Mouse (Mus musculus): Measurements from ENCODE around the gene Zkscan14. TPM values are rescaled to one million over a fixed set of nuclear protein-coding genes. Genes with fewer than 3 reads are reported as not detected.

Gene Zkscan14
- total RNA-seq, 2 experiments from 2014 or later = 6.6 to 7.0 TPM

DNA sequence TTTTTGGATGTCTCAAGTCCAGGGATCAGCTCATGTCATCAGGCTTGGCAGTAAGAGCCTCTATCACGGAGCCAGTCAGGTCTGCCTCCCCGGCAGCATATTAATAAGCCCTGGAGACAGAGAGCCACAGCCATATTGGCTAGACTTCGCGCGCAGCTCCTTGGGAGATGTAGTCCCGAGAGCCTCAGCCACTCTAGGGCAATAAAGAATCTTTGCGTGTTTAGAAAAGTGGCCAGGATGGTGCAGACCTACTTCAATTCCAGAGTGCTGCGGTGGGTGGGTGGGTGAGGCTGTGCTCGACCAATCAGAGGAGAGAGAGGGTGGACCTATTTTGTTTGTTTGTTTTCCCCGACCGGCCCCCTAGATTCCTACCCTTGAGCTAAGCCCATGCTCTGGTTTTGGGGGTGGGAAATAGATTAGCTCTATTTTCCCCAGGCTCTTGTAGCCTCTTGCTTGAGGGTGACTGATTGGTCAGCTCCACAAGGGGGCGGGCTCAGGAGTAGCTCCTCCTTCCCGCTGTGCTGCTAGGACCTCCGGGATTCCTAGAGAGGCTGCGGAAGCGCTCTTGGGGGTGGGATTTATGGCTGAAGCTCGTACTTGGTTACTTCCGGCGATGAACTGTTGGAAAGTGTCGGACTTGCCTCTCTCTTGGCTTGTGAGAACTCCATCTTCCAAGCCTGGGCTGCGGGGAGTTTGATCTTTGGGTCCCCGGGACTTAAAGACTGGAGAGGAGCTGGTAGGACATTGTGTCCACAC lies 2.4 kb upstream of the Zkscan14 start, which contains the start of gene Zkscan5:
Zkscan5 (plus strand) TSS at position 627 of the 756 bp plus-strand sequence.
- intact Hi-C loops (cut with DNase I) = loop anchor here (2.0 kb wide), 1 partner anchor 27 kb away; the partner anchor contains the start of gene Zfp655
- DNase-seq = peak; percentile 99

DNA sequence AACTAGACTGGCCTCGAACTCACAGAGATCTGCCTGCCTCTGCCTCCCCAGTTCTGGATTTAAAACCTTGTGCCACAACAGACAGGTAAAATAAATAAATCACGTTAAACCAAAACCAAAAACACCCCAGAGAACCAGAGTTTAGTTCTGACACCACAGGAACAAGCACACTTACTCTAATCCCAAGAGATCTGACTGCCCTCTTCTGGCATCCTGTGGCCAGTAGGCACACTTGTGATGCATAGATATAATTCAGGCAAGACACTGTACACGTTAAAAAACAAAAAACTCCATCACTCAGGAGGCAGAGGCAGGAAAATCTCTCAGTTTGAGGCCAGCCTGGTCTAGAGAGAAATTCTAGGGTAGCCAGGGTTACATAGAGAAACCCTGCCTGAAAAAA lies 778 bp upstream of the Zkscan14 start:
- DNase-seq = no peak
- intact Hi-C loops (cut with DNase I) = no loop called here

DNA sequence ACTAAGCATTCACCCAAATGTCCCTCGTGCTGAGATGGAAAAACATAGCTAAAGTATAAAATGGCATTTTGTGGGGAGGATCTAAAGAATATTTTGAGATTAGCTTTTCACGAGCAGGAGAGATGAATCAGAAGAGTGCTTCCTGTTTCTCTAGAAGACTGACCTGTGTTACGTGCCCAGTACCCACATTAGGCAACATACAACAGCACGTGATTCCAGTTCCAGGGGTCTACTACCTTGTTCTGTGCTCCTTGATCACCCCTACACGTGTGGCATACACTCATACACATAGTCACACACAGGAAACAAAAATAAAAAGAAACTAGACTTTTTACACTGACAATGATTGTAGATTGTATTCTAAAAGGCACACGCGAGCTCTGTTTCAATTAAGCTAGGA lies 1.3 kb downstream of the Zkscan14 start:
- DNase-seq = no peak
- intact Hi-C loops (cut with DNase I) = no loop called here

DNA sequence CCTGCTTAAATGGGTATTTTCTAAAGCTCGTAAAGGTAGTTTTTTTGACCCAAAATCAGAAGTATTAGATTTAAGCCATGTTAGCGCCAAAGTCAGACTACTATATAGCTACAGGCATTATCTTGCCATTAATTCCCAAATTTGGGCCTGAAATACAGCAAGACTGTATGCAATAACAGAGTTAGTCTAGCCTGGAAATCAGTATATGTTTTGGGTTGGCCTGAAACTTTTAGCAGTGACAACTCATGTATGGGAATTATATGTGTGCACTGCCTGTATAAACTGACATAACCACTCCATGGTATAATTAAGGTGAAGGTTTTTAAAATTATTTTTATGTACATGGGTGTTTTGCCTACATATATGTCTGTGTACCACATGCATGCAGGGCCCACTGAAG lies 9.7 kb downstream of the Zkscan14 start, which contains the start of gene Atp5j2:
Atp5j2 (minus strand) TSS at position 101 of the 400 bp plus-strand sequence.
- DNase-seq = no peak
- intact Hi-C loops (cut with DNase I) = loop anchor here (2.0 kb wide), 1 partner anchor 25 kb away; the partner anchor contains the start of genes Cpsf4 and Ptcd1

DNA sequence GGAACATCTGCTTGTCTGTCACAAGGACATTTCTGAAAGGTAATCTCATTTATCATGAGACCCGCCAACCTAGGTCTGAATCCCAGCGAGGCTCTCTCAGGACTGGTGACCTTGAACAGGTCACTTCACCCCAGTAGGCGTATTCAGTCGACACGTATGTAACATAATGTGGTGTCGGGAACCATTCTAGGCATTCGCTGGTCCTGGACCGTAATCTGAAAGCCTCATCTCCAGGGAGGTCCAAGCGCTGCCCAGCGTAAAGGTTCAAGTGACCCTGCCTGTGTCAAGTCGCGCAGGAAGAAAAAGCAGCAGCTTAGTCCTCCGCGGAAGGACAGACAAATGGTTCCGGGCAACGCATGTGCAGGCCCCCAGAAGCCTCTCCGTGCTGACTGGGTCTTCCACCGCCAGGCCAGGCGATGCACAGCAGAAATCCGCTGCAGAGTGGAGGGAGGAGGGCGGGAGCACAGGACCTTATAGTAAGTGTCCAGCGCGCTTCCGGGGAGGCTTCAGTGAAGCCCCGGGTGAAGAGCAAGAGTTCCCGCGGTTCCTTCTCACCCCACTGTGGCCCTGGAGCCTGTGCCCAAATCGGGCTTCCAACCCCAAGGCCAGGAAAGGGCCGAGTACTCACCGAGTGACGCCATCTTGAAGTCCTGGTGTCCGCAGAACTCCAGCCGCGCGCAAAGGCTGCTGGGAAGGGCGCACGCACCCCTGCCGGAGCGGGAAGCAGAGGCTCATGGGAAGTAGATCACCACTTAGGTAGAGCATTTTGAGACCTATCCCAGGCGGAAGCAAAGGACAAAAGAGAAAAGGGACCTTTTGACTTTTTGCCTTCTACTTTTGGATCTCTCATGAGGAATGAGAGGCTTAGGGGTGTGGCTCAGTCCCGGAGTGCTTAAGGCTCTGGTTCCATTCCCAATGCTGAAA lies 10.5 kb downstream of the Zkscan14 start:
- peak; percentile 95 for DNase-seq
- intact Hi-C loops (cut with DNase I) = loop anchor here (2.0 kb wide), 1 partner anchor 24 kb away; the partner anchor contains the start of genes Cpsf4 and Ptcd1

DNA sequence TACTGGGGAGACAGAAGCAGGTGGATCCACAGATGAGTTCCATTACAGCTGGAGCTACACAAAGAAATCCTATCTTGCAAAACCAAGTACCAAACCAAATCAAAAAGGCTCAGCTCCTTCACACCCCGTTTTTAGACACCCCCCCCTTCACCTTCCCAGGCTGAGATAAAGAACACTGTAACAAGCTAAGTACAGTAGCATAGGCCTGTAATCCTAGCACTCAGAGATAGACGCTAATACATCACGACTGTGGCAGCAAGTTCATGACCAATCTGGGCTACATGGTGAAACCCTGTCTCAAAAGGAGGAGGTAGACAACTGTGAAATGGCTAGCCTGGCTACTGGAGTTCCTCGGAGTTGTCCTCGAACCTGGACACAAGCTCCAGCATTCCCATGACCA lies 11.3 kb downstream of the Zkscan14 start:
- DNase-seq = no peak
- intact Hi-C loops (cut with DNase I) = loop anchor here (2.0 kb wide), 1 partner anchor 24 kb away; the partner anchor contains the start of genes Cpsf4 and Ptcd1

DNA sequence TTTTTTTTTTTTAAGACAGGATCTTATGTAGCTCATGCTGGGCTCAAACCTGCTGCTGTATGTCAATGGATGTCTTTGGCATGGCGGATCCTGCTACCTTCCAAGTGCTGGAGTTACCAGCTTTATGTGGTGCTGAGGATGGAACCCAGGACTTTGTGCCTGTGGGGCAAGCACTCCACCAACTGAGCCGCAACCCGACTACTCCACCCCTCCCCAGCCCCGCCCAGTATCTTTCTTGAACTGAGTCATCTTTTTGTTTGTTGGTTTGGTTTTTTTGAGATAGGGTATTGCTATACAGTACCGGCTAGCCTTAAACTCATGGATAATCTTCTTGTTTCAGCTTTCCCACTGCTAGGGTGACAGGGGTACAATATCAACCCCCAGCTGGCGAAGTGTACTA lies 12.3 kb downstream of the Zkscan14 start:
- no peak for DNase-seq
- intact Hi-C loops (cut with DNase I) = no loop called here

DNA sequence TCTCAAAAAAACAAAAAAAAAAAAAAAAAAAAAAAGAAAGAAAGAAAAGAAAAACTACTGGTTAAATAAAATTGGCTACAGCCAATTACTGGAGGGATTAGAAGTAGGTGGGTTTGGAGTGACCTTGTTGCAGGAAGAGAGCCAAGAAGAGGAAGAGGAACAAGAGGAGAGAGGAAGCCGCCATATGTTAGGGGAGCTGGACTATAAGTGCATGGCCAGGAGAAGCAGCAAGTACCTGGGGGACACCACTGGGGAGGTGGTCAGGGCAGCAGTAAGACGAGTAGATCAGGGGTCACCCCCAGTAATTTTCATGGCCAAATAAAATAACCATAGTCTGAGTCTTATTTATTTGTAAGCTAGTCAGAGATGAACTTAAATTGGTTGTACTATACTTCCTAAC lies 16.4 kb downstream of the Zkscan14 start:
- intact Hi-C loops (cut with DNase I) = no loop called here
- no peak for DNase-seq

DNA sequence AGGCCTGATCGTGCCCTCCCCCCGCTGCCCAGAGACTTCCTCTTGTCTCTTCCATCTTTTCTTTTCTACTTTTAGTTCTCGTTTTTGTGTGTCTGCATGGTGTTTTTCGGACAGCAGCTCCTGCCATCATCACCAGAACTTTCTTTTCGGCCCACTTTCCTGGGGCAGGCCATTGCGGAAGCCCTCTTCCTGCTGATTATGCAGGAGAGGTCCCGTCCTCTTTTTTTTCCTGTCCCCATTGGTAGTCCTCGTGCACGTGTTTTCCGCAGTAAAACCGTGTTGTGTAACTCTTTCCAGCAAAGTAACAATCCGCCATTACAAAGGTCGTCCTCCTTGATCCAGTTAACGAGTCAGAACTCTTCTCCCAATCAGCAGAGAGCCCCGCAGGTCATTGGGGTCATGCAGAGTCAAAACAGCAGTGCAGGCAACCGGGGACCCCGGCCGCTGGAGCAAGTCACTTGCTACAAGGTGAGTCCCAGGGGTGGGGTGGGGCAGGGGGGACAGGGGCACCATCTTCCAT lies 23.1 kb downstream of the Zkscan14 start:
- no peak for DNase-seq
- intact Hi-C loops (cut with DNase I) = no loop called here

DNA sequence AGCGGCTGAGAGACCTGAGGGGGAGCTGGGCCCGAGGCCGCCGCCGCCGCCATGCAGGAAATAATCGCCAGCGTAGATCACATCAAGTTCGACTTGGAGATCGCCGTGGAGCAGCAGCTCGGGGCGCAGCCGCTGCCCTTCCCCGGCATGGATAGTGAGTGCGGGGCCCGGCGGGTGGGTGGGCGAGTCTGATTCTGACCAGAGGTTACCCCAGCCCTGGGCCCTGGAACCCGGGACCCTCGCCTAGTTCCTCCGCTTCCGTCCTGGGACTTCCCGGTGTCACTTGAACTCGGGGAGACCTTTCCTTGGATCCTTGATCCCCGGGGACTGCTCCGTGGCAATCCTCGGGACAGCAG lies 34.4 kb downstream of the Zkscan14 start:
- DNase-seq = no peak
- intact Hi-C loops (cut with DNase I) = loop anchor here (2.0 kb wide), 2 partner anchors 24 to 52 kb away; partner anchors contain the start of gene Arpc1b

DNA sequence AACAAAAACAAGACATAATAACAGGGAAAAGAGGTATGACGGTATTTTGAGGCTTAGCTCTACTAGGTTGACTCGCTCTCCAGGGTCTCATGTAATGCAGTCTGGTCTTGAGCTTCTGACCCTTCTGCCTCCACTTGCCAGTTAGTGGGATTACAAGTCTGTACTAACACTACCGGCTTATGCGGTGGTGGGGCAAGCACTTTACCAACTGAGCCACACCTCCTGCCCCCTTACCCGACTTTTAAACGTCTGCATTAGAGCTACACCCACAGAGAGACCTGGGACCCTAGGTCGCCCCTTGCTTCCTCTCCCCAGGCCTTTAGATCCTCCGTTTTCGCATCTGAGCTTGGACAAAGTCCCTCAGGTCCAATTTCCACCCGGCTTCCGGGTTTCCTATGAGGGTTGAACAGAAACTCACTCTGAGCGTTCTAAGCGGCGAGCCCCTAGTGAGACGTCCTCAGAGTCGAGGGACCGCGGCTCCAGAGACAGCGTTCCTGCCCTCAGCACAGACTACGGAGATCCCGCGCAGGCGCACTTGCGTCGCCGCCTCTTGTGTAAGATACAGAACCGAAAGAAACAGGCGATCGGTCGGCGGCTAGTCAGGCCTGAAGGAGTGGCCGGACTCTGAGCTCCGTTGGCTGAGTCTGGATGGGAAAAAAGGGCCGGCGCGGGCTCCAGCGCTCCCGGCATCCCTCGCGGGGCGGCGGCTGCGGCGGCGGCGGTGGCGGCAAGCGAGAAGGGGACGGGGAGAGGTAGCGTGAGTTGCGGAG lies 34.9 kb downstream of the Zkscan14 start, which contains the start of the genes Ptcd1 and Cpsf4:
Ptcd1 (minus strand) TSS at position 573 of the 770 bp plus-strand sequence.
Cpsf4 (plus strand) TSS at position 678 of the 770 bp plus-strand sequence.
- intact Hi-C loops (cut with DNase I) = loop anchor here (2.0 kb wide), 2 partner anchors 24 to 52 kb away; partner anchors contain the start of gene Arpc1b
- peak; percentile 99 to 100 for DNase-seq

DNA sequence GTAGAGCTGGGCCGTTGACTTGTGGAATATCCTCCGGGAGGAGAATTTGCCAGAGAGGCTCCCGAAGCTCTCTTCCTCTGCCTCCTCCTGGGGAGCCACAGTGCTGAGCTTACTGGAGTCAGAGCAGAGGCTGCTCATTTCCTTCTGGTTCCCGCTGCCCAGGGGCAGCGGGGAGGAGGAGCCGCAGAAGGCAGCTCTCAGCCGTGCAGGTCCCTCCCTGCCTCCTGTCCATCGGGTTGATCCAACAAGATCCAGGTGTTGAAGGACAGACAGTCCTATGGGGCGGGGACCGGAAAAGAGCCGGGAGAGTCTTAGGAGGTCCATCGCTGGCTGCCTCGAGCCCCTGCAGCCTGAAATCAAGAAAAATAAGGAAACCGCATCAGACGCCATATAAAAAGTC lies 36.5 kb downstream of the Zkscan14 start:
- intact Hi-C loops (cut with DNase I) = no loop called here
- no peak for DNase-seq

DNA sequence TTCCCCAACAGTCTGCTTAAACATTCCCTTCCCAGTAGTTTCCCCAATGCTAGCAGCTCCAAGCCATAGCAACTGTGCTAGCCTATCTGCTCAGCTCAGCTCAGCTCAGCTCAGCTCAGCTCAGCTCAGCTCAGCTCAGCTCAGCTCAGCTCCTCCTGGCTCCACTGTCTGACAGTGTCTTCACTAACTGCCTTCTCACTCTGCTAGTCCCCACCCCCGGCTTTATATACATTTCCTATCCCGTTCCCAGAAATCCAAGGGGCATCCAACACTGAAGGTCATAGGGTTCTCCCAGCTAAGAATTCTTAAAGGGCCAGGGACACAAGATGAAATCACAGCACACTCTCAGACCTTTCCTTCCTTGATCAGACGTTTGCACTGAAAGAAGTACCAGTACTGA lies 37.0 kb downstream of the Zkscan14 start:
- intact Hi-C loops (cut with DNase I) = no loop called here
- DNase-seq = peak in 1 of 2 experiments; percentile 29

DNA sequence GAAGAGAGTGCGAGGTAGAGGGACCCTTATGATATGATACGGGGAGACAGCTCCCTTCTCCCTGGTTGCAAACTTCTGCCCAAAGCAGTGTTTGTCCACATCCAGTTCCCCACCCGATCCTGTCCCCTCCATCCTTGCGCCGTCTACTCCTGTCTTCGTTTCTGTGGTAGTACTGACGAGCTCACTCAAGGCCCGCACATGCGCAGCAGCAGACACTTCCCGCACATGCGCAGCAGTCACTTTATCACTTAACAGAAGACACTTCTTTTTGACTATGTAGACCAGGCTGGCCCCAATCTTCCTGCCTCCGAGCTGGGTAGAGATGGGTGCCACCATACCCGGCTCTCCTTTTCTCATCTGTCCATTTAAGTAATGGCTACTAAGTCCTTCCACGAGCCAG lies 40.3 kb downstream of the Zkscan14 start:
- no peak for DNase-seq
- intact Hi-C loops (cut with DNase I) = no loop called here

DNA sequence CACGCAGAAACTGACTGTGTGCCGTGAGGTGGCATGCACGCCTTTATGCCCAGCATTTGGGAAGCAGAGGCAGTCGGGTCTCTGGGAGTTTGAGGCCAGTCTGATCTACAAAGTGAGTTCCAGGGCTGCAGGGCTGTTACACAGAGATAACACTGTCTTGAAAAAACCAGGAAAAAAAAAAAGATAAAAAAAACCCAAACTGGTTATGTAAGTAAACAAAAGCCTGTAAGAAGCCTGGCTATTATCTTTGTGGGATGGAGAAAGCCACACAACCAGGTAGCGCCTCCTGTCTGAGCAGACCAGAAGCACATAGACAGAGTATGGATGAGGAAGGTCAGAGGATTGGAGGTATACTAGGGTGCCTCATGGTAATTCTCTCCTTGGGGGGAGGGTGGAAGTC lies 49.0 kb downstream of the Zkscan14 start:
- intact Hi-C loops (cut with DNase I) = no loop called here
- DNase-seq = no peak

DNA sequence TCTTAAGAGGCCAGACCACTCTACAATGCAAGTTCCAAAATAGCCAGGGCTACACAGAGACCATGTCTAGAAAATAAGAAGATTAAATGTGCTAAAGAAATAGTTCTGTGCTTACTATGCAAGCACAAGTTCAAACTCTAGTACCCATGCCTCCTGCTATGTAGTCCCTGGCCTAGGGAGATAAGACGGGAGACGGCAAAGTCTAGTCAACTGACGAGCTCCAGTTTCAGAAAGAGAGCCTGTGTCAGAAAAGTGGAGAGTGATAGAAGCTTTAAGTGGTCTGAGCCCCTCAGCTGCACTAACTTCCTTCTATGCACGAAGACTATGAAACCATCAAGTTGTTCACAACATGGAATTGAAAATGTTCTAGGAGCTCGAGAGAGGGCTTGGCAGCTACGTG lies 52.4 kb downstream of the Zkscan14 start:
- intact Hi-C loops (cut with DNase I) = no loop called here
- no peak for DNase-seq

DNA sequence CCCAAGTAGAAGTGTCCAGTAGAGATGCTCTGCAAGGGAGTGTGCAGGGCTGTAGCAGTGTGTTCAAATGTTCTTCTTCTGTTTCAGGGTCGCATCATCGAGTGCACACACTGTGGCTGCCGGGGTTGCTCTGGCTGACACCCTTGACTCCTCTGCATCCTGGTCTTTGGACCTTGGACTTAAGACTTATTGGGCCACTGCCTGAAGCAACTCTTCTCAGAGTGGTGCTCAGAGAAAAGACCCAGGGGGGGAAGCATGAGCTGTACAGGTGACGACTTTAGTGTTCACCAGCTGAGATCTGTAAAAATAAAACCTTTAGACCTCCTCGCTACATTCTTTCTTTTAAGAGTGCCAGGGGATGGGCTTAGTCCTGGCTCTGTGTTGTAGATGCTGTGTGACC lies 53.9 kb downstream of the Zkscan14 start:
- intact Hi-C loops (cut with DNase I) = no loop called here
- no peak for DNase-seq

Measured in heart, postnatal 10 days (tissue).